Mouse (Mus musculus): Measurements from ENCODE around the gene Susd5. TPM values are rescaled to one million over a fixed set of nuclear protein-coding genes. Genes with fewer than 3 reads are reported as not detected.

Gene Susd5
- 29.7 and 32.1 TPM in 2 replicates for polyA plus RNA-seq (2015; fragmentation: Nextera tagmentation; extraction: Ambion mirVana)

GRCm38 (mm10) chr9:114057090-114057796, at the start of gene Susd5:
Gene Susd5 (plus strand): TSS chr9:114057140.
- H3K4me3 ChIP-seq = peak within 1 kb of the TSS; percentile 59
- H3K9ac ChIP-seq = peak within 1 kb of the TSS; percentile 68
- peak within 1 kb of the TSS; percentile 85 for H3K4me2 ChIP-seq (replicated peaks)
- no peaks in the 10 kb centered on the region for H3K4me1 ChIP-seq
- H3K27me3 ChIP-seq = peaks cover 57% of the 10 kb centered on the region
- ATAC-seq (ENCODE audit: low FRiP score, low read depth) = peak; percentile 66; the same call in 1 of the 2 replicates
- no peaks in the 10 kb centered on the region for H3K36me3 ChIP-seq
- WGBS = under 1% methylated on average over 52 of the region's 60 CpGs
- H3K9me3 ChIP-seq = no peaks in the 10 kb centered on the region
- H3K27ac ChIP-seq = no peak within 1 kb of the TSS

GRCm38 (mm10) chr9:114007850-114008350, 49.0 kb upstream of the Susd5 start:
- no peaks in the 10 kb centered on the region; the same call in 1 of the 2 replicates for H3K36me3 ChIP-seq
- H3K4me2 ChIP-seq (replicated peaks) = no peak overlapping the region
- no peak overlapping the region for H3K9ac ChIP-seq
- no peak for ATAC-seq (ENCODE audit: low FRiP score, low read depth)
- H3K27me3 ChIP-seq = no peaks in the 10 kb centered on the region
- peaks cover 3% of the 10 kb centered on the region; the same call in 1 of the 2 replicates for H3K4me1 ChIP-seq
- no peaks in the 10 kb centered on the region for H3K9me3 ChIP-seq
- 92% methylated on average over 9 of the region's 9 CpGs for WGBS
- no peak overlapping the region for H3K27ac ChIP-seq
- H3K4me3 ChIP-seq = no peak overlapping the region

GRCm38 (mm10) chr9:114009526-114009925, 47.4 kb upstream of the Susd5 start:
- peaks cover 3% of the 10 kb centered on the region; the same call in 1 of the 2 replicates for H3K4me1 ChIP-seq
- no peaks in the 10 kb centered on the region for H3K9me3 ChIP-seq
- no peak overlapping the region for H3K9ac ChIP-seq
- H3K27me3 ChIP-seq = no peaks in the 10 kb centered on the region
- 48% methylated on average over 5 of the region's 5 CpGs for WGBS
- H3K27ac ChIP-seq = no peak overlapping the region
- no peak for ATAC-seq (ENCODE audit: low FRiP score, low read depth)
- no peak overlapping the region for H3K4me3 ChIP-seq
- H3K36me3 ChIP-seq = no peaks in the 10 kb centered on the region
- H3K4me2 ChIP-seq (replicated peaks) = no peak overlapping the region

GRCm38 (mm10) chr9:114011203-114011602, 45.7 kb upstream of the Susd5 start:
- H3K4me2 ChIP-seq (replicated peaks) = no peak overlapping the region
- ATAC-seq (ENCODE audit: low FRiP score, low read depth) = no peak
- H3K4me3 ChIP-seq = no peak overlapping the region
- H3K27ac ChIP-seq = no peak overlapping the region
- no peaks in the 10 kb centered on the region for H3K9me3 ChIP-seq
- H3K9ac ChIP-seq = no peak overlapping the region
- H3K27me3 ChIP-seq = no peaks in the 10 kb centered on the region
- H3K4me1 ChIP-seq = no peaks in the 10 kb centered on the region
- 67% methylated on average over 18 of the region's 18 CpGs for WGBS
- H3K36me3 ChIP-seq = no peaks in the 10 kb centered on the region

GRCm38 (mm10) chr9:114014034-114014433, 42.9 kb upstream of the Susd5 start:
- 83% methylated on average over 1 of the region's 1 CpGs for WGBS
- no peak overlapping the region for H3K4me2 ChIP-seq (replicated peaks)
- H3K4me3 ChIP-seq = no peak overlapping the region
- no peak overlapping the region for H3K9ac ChIP-seq
- H3K27me3 ChIP-seq = no peaks in the 10 kb centered on the region
- H3K9me3 ChIP-seq = 0 out of 2 replicates have a peak, but pooled peaks cover 2% of the 10 kb centered on the region
- H3K4me1 ChIP-seq = no peaks in the 10 kb centered on the region
- H3K27ac ChIP-seq = no peak overlapping the region
- no peaks in the 10 kb centered on the region for H3K36me3 ChIP-seq
- no peak for ATAC-seq (ENCODE audit: low FRiP score, low read depth)

- Histone ChIP-seq H3K4me3 (no peak overlapping the region), H3K9ac (no peak overlapping the region), H3K4me1 (no peaks in the 10 kb centered on the region), H3K36me3 (no peaks in the 10 kb centered on the region), H3K9me3 (0 out of 2 replicates have a peak, but pooled peaks cover 2% of the 10 kb centered on the region), H3K27ac (no peak overlapping the region), H3K4me2 (replicated peaks) (no peak overlapping the region), H3K27me3 (no peaks in the 10 kb centered on the region)
- 84% methylated on average over 4 of the region's 4 CpGs for WGBS
- ATAC-seq (ENCODE audit: low FRiP score, low read depth) = no peak
Observed at GRCm38 (mm10) chr9:114015724-114016123, 41.2 kb upstream of the Susd5 start.

GRCm38 (mm10) chr9:114016402-114016801, 40.5 kb upstream of the Susd5 start:
- Histone ChIP-seq H3K4me2 (replicated peaks) (no peak overlapping the region), H3K36me3 (no peaks in the 10 kb centered on the region), H3K9ac (no peak overlapping the region), H3K27me3 (no peaks in the 10 kb centered on the region), H3K9me3 (0 out of 2 replicates have a peak, but pooled peaks cover 2% of the 10 kb centered on the region), H3K4me3 (no peak overlapping the region), H3K4me1 (no peaks in the 10 kb centered on the region), H3K27ac (no peak overlapping the region)
- WGBS = 70% methylated on average over 4 of the region's 4 CpGs
- no peak for ATAC-seq (ENCODE audit: low FRiP score, low read depth)

- no peaks in the 10 kb centered on the region for H3K4me1 ChIP-seq
- H3K27ac ChIP-seq = no peak overlapping the region
- H3K4me2 ChIP-seq (replicated peaks) = no peak overlapping the region
- no peaks in the 10 kb centered on the region for H3K36me3 ChIP-seq
- no peak for ATAC-seq (ENCODE audit: low FRiP score, low read depth)
- peaks cover 22% of the 10 kb centered on the region for H3K27me3 ChIP-seq
- H3K4me3 ChIP-seq = no peak overlapping the region
- H3K9me3 ChIP-seq = 0 out of 2 replicates have a peak, but pooled peaks cover 2% of the 10 kb centered on the region
- WGBS = 85% methylated on average over 7 of the region's 7 CpGs
- no peak overlapping the region for H3K9ac ChIP-seq
Observed at GRCm38 (mm10) chr9:114019012-114019762, 37.8 kb upstream of the Susd5 start.

- Histone ChIP-seq H3K4me2 (replicated peaks) (no peak overlapping the region), H3K36me3 (no peaks in the 10 kb centered on the region), H3K27ac (no peak overlapping the region), H3K4me1 (peaks cover 14% of the 10 kb centered on the region), H3K9ac (no peak overlapping the region), H3K4me3 (no peak overlapping the region), H3K9me3 (0 out of 2 replicates have a peak, but pooled peaks cover 2% of the 10 kb centered on the region), H3K27me3 (peaks cover 45% of the 10 kb centered on the region)
- WGBS = 43% methylated on average over 4 of the region's 4 CpGs
- ATAC-seq (ENCODE audit: low FRiP score, low read depth) = no peak
Observed at GRCm38 (mm10) chr9:114022141-114022540, 34.8 kb upstream of the Susd5 start.

GRCm38 (mm10) chr9:114025182-114025581, 31.8 kb upstream of the Susd5 start:
- Histone ChIP-seq H3K9ac (0 out of 2 replicates have a peak overlapping the region, but pooled peaks have one; percentile 31), H3K4me1 (peaks cover 14% of the 10 kb centered on the region), H3K27ac (no peak overlapping the region), H3K9me3 (no peaks in the 10 kb centered on the region), H3K27me3 (peaks cover 60% of the 10 kb centered on the region), H3K36me3 (no peaks in the 10 kb centered on the region), H3K4me2 (replicated peaks) (peak overlapping the region; percentile 92), H3K4me3 (peak overlapping the region; percentile 66)
- ATAC-seq (ENCODE audit: low FRiP score, low read depth) = no peak
- WGBS = 20% methylated on average over 9 of the region's 9 CpGs

GRCm38 (mm10) chr9:114025846-114026245, 31.1 kb upstream of the Susd5 start:
- Histone ChIP-seq H3K27me3 (peaks cover 66% of the 10 kb centered on the region), H3K9ac (peak overlapping the region; percentile 55; the same call in 1 of the 2 replicates), H3K4me1 (peaks cover 14% of the 10 kb centered on the region), H3K36me3 (no peaks in the 10 kb centered on the region), H3K4me2 (replicated peaks) (peak overlapping the region; percentile 92), H3K27ac (no peak overlapping the region), H3K4me3 (peak overlapping the region; percentile 66), H3K9me3 (no peaks in the 10 kb centered on the region)
- 2% methylated on average over 8 of the region's 8 CpGs for WGBS
- no peak for ATAC-seq (ENCODE audit: low FRiP score, low read depth)

Data from limb, embryonic 13.5 days (tissue).